Mouse (Mus musculus): ENCODE results near the gene Gca. TPM values are rescaled to one million over a fixed set of nuclear protein-coding genes. Genes with fewer than 3 reads are reported as not detected.
"Not testable (repeated sequence)": the region's sequence is repeated elsewhere in the genome, so short reads cannot be mapped to it uniquely, and the experiment has no call there.

The Gca gene
- total RNA-seq, 4 experiments from 2014 or later: 4.2 to 5.8 (median 5.1) TPM

DNA sequence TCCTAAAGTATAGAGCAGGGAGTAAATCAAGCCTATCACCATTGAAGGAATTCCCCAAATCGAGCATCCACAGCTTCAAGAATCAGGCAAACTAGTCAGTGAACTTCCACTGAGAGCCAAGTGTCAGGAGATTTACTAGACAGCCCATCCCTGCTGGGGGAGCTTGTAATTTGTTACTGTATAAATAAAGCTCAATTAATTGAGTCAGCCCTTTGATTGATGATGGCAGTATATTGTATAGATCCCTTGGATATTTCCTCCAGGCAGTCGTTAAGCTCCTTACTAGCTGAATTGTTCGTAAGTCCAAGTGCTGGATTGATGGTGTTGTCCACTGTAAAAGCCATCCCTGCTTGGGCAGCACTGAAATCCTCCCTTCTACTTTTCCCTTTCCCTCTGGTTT, 5.8 kb downstream of the Gca start:
- no peak for DNase-seq (ENCODE audit: low spot score in 2 of 2)

DNA sequence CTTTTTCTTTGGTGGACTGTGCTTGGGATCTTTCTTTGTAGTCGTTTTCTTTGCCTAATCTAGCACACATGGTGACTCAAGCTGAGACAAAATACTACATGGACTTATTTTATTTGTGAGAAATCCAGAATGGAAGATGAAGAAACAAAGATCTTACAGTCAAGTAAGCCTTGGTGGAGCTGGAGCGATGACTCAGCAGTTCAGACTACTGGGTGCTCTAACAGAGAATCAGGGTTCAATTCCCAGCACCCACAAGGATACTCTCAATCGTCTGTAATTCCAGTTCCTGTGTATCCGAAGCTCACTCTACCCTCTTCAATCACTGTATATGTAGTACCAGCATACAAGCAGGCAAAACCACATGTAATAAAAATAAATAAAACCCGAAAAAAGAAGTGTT, 6.2 kb downstream of the Gca start:
- no peak for DNase-seq (ENCODE audit: low spot score in 2 of 2)

DNA sequence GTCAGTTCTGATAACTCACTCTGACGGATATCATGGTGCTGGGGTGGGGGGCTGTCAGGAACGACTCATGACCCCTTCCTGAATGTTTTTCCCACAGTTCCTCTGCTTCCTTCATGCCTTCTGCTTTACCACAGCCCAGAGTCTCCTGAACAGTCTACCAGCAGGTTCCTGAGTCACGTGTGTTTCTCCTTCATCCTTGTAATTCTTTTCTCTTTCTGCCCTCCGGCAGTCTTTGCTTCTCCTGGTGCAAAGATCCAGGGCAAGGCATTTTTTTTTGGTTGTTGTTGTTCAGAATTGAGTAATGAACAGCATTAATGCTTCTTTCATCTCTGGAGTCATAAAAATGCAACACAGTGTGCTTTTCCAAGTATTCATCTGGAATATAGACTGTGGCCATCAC, 6.7 kb downstream of the Gca start:
- no peak for DNase-seq (ENCODE audit: low spot score in 2 of 2)

DNA sequence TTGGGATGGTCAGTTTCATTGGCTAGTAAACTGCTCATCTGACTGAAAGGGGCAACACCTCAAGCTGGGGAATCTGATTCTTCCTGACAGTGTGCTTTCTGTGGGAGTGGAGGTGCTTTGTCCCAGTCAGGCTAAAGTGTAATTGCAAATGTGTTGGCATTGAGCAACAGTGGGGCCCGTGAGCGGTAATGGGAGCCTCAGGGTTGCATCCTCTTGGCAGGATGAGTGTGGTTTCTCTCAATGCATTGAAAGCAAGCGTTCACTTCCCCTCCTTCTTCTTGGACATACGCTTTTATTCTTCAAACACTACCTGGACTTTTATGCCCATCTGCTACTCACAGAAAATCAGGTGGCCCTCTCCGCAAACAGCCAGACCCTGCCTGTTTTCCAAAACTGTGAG, 8.7 kb downstream of the Gca start:
- no peak for DNase-seq (ENCODE audit: low spot score in 2 of 2)

DNA sequence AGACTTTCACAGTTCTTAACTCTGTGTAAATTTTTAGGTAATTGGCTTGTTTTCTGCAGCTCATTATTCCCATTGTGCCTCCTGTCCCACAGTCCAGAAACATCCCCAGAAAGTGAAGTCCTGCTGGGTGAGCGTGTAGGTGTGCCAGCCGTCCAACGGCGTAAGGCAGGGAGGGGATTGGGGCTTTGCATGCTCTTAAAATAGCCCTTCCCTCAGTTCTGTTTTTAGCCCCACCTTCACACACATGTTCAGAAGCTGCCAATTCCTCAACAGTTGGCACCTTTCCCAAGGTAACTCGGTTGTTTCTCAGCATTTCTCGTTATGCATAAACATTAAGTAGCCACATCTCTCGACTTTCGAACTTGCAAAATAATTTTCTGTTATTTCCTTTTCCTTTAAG, 17.6 kb downstream of the Gca start:
- peak in 1 of 2 experiments; percentile 17 for DNase-seq (ENCODE audit: low spot score in 2 of 2)

DNA sequence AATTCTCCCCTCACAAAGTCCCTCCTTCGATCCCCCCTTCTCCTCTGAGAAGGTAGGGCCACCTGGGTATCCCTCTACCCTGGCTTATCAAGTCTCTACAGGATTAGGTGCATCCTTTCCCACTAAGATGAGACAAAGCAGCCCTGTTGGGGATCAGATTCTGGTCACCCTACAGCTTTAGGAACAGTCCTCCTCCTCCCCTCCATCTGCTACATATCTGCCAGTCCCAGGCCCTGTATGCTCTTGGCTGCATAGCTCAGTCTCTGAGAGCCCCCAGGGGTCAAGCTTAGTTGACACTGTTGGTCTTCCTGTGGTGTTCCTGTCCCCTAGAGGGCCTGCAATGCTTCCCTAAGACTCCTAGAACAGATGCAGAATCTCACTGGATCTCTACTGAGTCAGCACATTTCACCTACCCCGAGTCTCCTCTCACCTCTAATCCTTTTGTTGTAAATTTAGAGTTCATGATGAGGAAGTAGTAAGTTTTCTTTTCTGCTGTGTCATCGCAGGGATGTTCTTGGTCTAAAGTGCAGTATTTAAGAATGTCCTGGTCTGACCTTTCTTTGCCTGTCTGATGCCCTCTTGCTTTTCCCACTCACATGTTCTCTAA, 21.0 kb downstream of the Gca start:
- DNase-seq (ENCODE audit: low spot score in 2 of 2): no peak

DNA sequence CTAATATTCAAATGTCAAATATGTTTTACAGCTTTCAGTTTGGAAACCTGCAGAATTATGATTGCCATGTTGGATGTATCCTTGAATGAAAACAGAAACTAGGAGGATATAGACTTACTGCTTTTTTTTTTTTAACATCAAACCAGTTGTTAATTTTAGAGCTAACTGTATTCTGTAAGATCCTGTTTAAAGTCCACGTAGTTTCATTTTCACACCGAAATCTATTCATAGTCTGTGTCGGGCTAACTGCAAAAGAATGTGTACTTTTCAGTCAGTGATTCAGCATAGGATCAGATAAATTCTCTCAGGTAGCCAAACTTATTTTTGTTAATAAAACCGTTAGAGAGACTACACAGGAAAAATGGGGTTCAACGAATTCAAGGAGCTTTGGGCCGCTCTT, 21.8 kb downstream of the Gca start:
- DNase-seq (ENCODE audit: low spot score in 2 of 2): no peak

DNA sequence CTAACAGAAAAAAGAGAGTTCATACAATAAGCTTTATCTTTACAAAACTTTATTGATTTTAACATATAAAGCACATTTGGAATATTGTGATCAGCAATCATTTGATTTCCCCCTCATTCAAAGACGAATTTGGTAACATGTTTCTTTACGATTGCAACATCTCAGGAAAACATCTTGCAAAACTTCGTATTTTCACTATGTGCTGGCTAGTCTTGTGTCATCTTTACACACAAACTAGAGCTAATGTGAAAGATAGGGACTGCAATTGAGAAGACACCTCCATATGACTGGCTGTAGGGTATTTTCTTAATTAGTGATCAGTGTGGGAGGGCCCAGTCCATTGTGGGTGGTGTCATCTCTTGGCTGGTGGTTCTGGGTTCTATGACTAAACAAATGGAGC, 42.2 kb downstream of the Gca start:
- DNase-seq (ENCODE audit: low spot score in 2 of 2): no peak

DNA sequence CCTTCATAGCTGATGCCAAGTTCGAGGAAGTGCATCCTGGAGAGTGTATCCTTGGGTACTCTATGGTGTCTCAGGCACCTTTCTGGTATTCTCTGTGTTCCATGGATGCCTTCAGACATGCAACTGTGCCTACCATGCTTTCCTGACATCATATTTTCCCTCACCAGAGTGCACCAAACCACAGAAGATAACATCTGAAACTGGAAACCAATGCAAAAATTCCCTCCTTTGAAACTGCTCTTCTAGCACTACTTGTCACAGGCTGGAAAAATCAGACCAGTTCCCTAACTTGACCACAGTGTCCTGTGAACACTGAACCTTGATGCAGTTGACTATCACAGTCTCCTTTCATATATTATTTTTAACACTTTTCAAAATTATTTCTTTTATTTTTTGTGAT, 45.5 kb downstream of the Gca start:
- no peak for DNase-seq (ENCODE audit: low spot score in 2 of 2)

DNA sequence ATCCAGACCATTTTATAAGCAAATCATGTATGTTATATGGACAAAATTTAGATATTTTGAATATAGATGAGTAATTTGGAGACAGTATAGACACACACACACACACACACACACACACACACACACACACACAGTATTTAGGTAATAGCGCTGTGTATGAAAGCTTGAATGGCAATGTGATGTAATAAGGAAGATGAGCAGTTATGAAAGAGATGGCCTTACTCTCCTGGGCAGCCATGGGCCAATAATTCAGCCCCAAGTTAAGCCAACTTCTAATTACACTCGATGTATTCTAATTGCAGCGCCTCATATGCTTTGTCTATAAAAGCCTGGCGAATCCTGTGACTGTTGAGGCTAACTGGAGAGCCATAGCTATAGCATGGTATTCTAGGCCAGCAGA, 50.3 kb downstream of the Gca start:
- not testable (repeated sequence) for DNase-seq (ENCODE audit: low spot score in 2 of 2)

DNA sequence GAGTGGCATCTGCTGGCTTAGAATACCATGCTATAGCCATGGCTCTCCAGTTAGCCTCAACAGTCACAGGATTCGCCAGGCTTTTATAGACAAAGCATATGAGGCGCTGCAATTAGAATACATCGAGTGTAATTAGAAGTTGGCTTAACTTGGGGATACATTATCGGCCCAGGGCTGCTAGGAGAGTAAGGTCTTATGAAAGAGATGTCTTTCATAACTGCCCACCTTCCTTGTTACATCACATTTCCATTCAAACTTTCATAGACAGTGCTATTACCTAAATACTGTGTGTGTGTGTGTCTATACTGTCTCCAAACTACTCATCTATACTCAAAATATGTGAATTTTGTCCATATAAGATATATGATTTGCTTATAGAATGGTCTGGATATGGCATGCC, 51.2 kb downstream of the Gca start:
- no peak for DNase-seq (ENCODE audit: low spot score in 2 of 2)

DNA sequence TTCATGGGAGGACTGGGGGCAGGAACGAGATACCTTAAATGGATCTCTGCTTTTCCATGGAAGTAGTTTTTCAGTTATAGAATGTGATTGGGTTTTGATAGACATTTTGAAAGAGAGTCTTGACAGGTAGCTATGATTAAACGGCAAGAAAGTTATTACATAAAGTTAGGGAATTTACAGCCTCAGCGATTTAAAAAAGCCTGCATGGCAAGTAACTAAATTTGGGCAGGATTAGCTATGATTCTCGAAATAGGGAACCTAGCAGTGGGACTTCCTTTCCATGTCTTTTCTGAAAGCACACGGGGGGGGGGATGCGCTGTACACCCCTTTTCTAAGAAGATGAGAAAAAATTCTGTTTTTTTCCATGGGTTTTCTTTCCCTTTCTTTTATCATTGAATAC, 53.2 kb downstream of the Gca start:
- no peak for DNase-seq (ENCODE audit: low spot score in 2 of 2)

DNA sequence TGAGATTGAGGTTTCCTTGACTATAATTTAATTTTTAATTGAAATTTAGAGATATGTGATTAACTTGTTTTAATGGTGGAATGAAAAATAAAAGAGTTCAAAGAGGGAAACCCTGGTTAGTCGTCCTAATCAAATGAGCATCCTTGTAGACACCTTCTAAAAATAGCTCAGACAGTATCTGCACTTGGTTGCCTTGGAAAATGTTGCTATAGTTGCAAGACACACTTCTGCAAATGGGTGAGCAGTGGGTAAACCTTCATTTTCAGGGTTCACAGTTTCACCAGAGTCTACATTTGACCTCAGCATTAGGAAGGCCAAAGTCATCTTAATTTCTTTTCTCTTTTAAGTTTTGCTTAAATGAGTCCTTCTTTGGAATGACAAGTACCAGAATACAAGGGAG, 54.3 kb downstream of the Gca start:
- DNase-seq (ENCODE audit: low spot score in 2 of 2): no peak

DNA sequence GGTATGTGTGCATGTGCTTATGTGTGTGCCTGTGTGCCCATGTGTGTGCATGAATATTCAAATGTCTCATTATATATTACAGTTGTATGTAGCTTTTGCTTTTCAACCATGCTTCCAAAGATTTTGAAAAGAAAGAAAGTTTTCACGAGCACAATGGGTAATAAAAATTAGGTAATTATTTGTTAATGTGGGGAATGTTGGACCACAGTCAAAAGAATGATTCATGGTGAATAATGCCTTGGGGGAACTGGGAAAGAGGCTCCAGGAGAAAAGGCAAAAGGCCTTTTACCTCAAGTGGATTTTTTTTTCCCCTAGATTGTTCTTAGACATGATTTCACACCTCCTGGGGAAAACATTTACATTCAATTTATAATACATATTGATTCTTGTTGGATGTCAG, 61.9 kb downstream of the Gca start:
- no peak for DNase-seq (ENCODE audit: low spot score in 2 of 2)

DNA sequence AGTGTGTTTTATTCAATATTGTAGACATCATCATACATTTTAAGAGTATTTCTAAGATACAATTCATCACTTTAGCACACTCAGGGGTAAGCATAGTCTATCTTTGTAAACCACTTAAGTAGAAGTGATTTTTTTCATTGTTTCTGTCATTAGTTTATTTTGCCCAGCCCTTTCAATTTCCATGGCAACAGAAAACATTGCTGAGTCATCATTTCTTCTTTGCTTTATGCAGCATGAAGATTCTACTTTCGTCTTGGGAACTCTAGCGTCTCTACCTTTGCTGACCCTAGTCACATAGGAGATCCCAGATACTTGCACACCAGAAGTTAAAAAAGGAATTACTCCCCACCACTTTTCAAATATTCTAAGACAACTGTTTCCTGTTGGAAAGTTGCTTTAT, 63.6 kb downstream of the Gca start:
- DNase-seq (ENCODE audit: low spot score in 2 of 2): no peak

DNA sequence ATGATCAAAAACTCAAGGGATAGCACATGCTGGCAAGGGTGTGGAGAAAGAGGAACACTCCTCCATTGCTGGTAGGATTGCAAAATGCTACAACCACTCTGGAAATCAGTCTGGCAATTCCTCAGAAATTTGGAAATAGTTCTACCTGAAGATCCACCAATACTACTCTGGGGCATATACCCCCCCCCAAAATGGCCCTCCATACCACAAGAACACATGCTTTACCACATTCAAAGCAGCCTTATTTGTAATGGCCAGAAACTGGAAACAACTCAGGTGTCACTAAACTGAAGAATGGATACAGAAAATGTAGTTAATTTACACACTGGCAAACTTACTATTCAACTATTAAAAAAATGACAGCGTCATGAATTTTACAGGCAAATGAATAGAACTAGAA, 66.6 kb downstream of the Gca start:
- DNase-seq (ENCODE audit: low spot score in 2 of 2): no peak

DNA sequence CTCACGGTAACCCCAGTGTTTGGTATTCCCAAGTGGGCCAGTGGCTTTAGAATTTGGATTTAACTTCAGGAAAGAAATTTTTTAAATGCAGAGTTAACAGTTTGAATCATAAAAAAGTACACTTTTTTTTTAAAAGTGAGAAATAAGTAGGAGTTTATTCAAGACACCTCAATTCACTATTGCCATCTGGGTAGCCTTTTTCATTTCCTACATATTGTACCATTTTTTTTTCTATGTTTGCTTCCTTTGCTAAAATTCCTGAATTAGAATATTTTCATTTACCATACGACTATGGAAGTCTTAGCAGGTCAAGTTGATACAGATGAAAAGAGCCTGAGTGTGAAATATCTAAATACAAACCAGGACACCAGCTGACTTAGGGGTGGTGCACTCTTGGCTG, 79.0 kb downstream of the Gca start:
- no peak for DNase-seq (ENCODE audit: low spot score in 2 of 2)

Other genes with a start within 250 kb of the Gca start
- gene Gcg, start 180.6 kb upstream of the Gca start, total RNA-seq (2022): not detected
- 1 to 10 TPM; 2.4 to 4.9 (median 4.1) TPM for gene Fap, start 90.2 kb upstream of the Gca start, total RNA-seq (2022)
- 1 to 10 TPM; 2.5 to 3.5 (median 2.9) TPM for gene Ifih1, start 18.0 kb upstream of the Gca start, total RNA-seq (2022)

Data from gastrocnemius, adult 8-10 months (tissue).